In genomic region chr17:80332386-80332785, GRCm38 (mm10) we compare ENCODE assay signal across 8 mouse cellular contexts. TPM values are rescaled to one million over a fixed set of nuclear protein-coding genes. Genes with fewer than 3 reads are reported as not detected.
DNase-seq lines count a peak whose midpoint lies in the region; ATAC-seq and TF ChIP-seq lines count a peak whose summit lies in the region.

No protein-coding gene starts in this region.

- no peak overlapping the region for H3K4me3 ChIP-seq in intestine, postnatal 0 days (ENCODE audit: low read depth, low read length)
- no peak overlapping the region for H3K4me3 ChIP-seq in intestine, embryonic 15.5 days (replicated peaks)
- H3K4me3 ChIP-seq in testis, adult 2 months (ENCODE audit: control insufficient read depth, low read depth, low read length), result no peak overlapping the region

- H3K9me3 ChIP-seq in intestine, postnatal 0 days (ENCODE audit: control insufficient read depth), result no peaks in the 10 kb centered on the region
- no peaks in the 10 kb centered on the region for H3K9me3 ChIP-seq in intestine, embryonic 15.5 days

- H3K27ac ChIP-seq in intestine, postnatal 0 days (ENCODE audit: low read depth, low read length), result no peak overlapping the region
- H3K27ac ChIP-seq in intestine, embryonic 15.5 days, result no peak overlapping the region
- H3K27ac ChIP-seq in testis, adult 2 months (ENCODE audit: control insufficient read depth, insufficient read depth, low read depth, low read length), result no peak overlapping the region

- H3K4me2 ChIP-seq in intestine, postnatal 0 days (replicated peaks; ENCODE audit: low read depth), result no peak overlapping the region
- no peak overlapping the region for H3K4me2 ChIP-seq in intestine, embryonic 15.5 days (replicated peaks)

- DNase-seq in testis, postnatal 14 days (ENCODE audit: low spot score), result no peak
- DNase-seq in T-cell, adult 2 months (ENCODE audit: low spot score), result peak; percentile 39
- DNase-seq in retina, postnatal 7 days (ENCODE audit: low read depth, low spot score), result peak; percentile 14
- DNase-seq in right cerebral cortex, postnatal 36 days (ENCODE audit: low spot score in 2 of 2), result no peak
- DNase-seq in cerebellum, adult 8-10 months, result no peak

- no peak for ATAC-seq in intestine, postnatal 0 days
- no peak for ATAC-seq in intestine, embryonic 15.5 days

- no peaks in the 10 kb centered on the region for H3K4me1 ChIP-seq in intestine, postnatal 0 days (replicated peaks; ENCODE audit: control insufficient read depth, insufficient read depth, low read length)
- no peaks in the 10 kb centered on the region for H3K4me1 ChIP-seq in intestine, embryonic 15.5 days (replicated peaks)
- H3K4me1 ChIP-seq in testis, adult 2 months (ENCODE audit: control insufficient read depth, insufficient read depth, low read length), result no peaks in the 10 kb centered on the region

- H3K27me3 ChIP-seq in intestine, postnatal 0 days (replicated peaks; ENCODE audit: control insufficient read depth, insufficient read depth, low read length), result no peaks in the 10 kb centered on the region
- no peaks in the 10 kb centered on the region for H3K27me3 ChIP-seq in intestine, embryonic 15.5 days (replicated peaks)
- H3K27me3 ChIP-seq in testis, adult 2 months (ENCODE audit: control insufficient read depth, insufficient read depth, low read length), result no peaks in the 10 kb centered on the region

- no peak for TF ChIP-seq POLR2A in testis, adult 2 months (IDR thresholded peaks at IDR 0.05; ENCODE audit: control insufficient read depth, low read depth, low read length)

- no peak overlapping the region for H3K9ac ChIP-seq in intestine, postnatal 0 days (ENCODE audit: low read depth, low read length)
- H3K9ac ChIP-seq in intestine, embryonic 15.5 days, result no peak overlapping the region

- peak; percentile 66 for TF ChIP-seq CTCF in intestine, postnatal 0 days (IDR thresholded peaks at IDR 0.05; ENCODE audit: low read depth)
- TF ChIP-seq CTCF in testis, adult 2 months (IDR thresholded peaks at IDR 0.05; ENCODE audit: control insufficient read depth, insufficient read depth, insufficient replicate concordance, low read depth, low read length), result peak; percentile 21; the same call in 1 of the 2 replicates

- 74% methylated on average over 2 of the region's 2 CpGs for WGBS in intestine, postnatal 0 days
- 61% methylated on average over 2 of the region's 2 CpGs for whole genome bisulfite sequencing in intestine, embryonic 15.5 days

- H3K36me3 ChIP-seq in intestine, postnatal 0 days (ENCODE audit: control insufficient read depth, insufficient read depth), result no peaks in the 10 kb centered on the region
- no peaks in the 10 kb centered on the region for H3K36me3 ChIP-seq in intestine, embryonic 15.5 days
- H3K36me3 ChIP-seq in testis, adult 2 months (ENCODE audit: control insufficient read depth, insufficient read depth, low read length), result no peaks in the 10 kb centered on the region

RNA-seq across cellular contexts. Expression of gene Arhgef33, which starts 25.2 kb away (rescaled TPM):
- polyA plus RNA-seq in intestine, postnatal 0 days (2015; fragmentation: Nextera tagmentation; extraction: Ambion mirVana), result 1.3 and 1.5 TPM in 2 replicates
- 0.73 and 0.83 TPM in 2 replicates for polyA plus RNA-seq in intestine, embryonic 15.5 days (2015; fragmentation: Nextera tagmentation; extraction: Ambion mirVana)
- 19.8 and 22.6 TPM in 2 replicates for polyA plus RNA-seq in testis, adult 2 months (2012; rRNA removed)

RNA-seq across cellular contexts. Expression of gene Gm10190, which starts 41.0 kb away (rescaled TPM):
- polyA plus RNA-seq in intestine, postnatal 0 days (2015; fragmentation: Nextera tagmentation; extraction: Ambion mirVana), result 0.73 and 1.6 TPM in 2 replicates
- polyA plus RNA-seq in intestine, embryonic 15.5 days (2015; fragmentation: Nextera tagmentation; extraction: Ambion mirVana), result 0.92 and 1.4 TPM in 2 replicates
- 5.0 and 6.1 TPM in 2 replicates for polyA plus RNA-seq in testis, adult 2 months (2012; rRNA removed)

RNA-seq across cellular contexts. Expression of gene Dhx57, which starts 42.1 kb away (rescaled TPM):
- 3.2 and 3.4 TPM in 2 replicates for polyA plus RNA-seq in intestine, postnatal 0 days (2015; fragmentation: Nextera tagmentation; extraction: Ambion mirVana)
- 12.9 and 13.4 TPM in 2 replicates for polyA plus RNA-seq in intestine, embryonic 15.5 days (2015; fragmentation: Nextera tagmentation; extraction: Ambion mirVana)
- polyA plus RNA-seq in testis, adult 2 months (2012; rRNA removed), result 5.0 and 5.3 TPM in 2 replicates

RNA-seq across cellular contexts. Expression of gene Morn2, which starts 42.4 kb away (rescaled TPM):
- 9.0 and 12.7 TPM in 2 replicates for polyA plus RNA-seq in intestine, postnatal 0 days (2015; fragmentation: Nextera tagmentation; extraction: Ambion mirVana)
- polyA plus RNA-seq in intestine, embryonic 15.5 days (2015; fragmentation: Nextera tagmentation; extraction: Ambion mirVana), result 22.4 and 25.4 TPM in 2 replicates
- 365 and 391 TPM in 2 replicates for polyA plus RNA-seq in testis, adult 2 months (2012; rRNA removed)

Comparison
In these comparisons a context has a peak if more than half of its experiments do, and no peak if none do; other contexts are left out.
1. DNase-seq: peak in T-cell, adult 2 months (single experiment) and retina, postnatal 7 days (single experiment); none in testis, postnatal 14 days (single experiment), right cerebral cortex, postnatal 36 days (0 of 2) and cerebellum, adult 8-10 months (single experiment).